Mouse (Mus musculus) testis, adult 10 weeks (tissue): ENCODE data around the gene Cts8. TPM values are rescaled to one million over a fixed set of nuclear protein-coding genes. Genes with fewer than 3 reads are reported as not detected.

Experiments
- polyA plus RNA-seq: library from polyadenylated mRNA; stranded (reverse); fragments of 350-450 nt; fragmentation: Illumina TruSeq; extraction: RNeasy Lipid Tissue Mini Kit (QIAGEN cat#74804); gene quantifications from one replicate; pipeline ENCODE4 v1.2.3, GENCODE M21; 2014; ENCODE audit warnings: low read depth, low replicate concordance

Cts8 gene
- not detected for polyA plus RNA-seq

DNA sequence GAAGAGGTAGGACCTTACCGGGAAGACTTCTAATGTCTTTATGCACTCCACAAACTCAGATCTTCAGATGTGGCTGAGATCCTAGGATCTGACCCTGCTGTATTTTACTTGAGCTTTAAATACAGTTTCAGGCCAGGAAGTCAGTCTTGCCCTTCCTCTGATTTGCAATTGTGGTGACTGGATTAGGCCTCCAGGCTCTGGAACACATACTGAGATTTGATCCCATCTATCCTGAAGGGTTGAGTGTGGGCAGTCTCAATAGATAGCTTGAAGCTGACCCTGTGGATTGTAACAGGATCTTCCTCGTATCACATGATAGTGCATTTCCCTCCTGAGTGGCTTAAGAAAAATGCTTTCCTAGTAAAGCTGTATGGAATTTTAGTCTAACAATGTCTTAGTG lies at the start of gene Cts8:
Cts8 (minus strand) TSS at position 101 of the 400 bp plus-strand sequence.

GRCm38 (mm10) chr13:61288739-61289138 lies 33.6 kb upstream of the Cts8 start, which contains the start of gene Gm49398:
Gene Gm49398, minus strand, starts transcription at chr13:61288839.

DNA sequence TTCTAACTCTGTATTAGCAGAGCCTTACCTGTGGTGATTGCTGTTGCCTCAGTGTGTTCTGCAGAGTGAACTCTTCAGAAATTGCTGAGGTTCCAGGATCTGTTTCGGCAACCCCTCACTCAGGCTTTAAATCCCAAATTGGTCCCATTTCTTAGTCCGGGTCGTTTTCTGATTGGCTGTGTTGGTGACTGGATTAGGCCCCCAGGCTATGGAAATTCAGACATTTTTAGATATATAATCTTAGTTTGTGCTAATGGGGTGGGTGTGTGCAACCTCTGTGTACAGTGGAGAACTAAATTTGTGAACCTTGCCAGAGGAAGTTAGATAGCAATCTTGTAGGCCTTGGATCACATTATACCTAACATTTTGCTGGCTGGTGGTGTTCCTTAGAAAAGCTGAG lies 51.8 kb downstream of the Cts8 start, which contains the start of gene Cts6:
Cts6 (minus strand) TSS at position 101 of the 400 bp plus-strand sequence.

Other genes with a start within 250 kb of the Cts8 start
- not detected for gene Ctsj, start 249.4 kb downstream of the Cts8 start, polyA plus RNA-seq
- not detected for gene Ctsq, start 214.7 kb downstream of the Cts8 start, polyA plus RNA-seq
- not detected for gene Ctsr, start 91.1 kb downstream of the Cts8 start, polyA plus RNA-seq
- gene Cts6, start 51.9 kb downstream of the Cts8 start, polyA plus RNA-seq: not detected
- not detected for gene Gm49398, start 33.5 kb upstream of the Cts8 start, polyA plus RNA-seq
- not detected for gene Cts7, start 102.8 kb upstream of the Cts8 start, polyA plus RNA-seq